Mouse (Mus musculus) spleen, adult 2 months (tissue): Measurements from ENCODE around the gene Osbp2.

Experiments
- CTCF ChIP-seq: fragments of 200-500 bp; IDR thresholded peaks from 2 replicates; pipeline ENCODE4 v1.5.1; 2011; ENCODE audit warnings: mild to moderate bottlenecking, inconsistent platforms; ENCODE audit not compliant: insufficient read depth, insufficient read length, insufficient replicate concordance; ENCODE audit errors: extremely low read depth
- POLR2A ChIP-seq: fragments of 200-500 bp; IDR thresholded peaks from 2 replicates; pipeline ENCODE4 v1.6.1; 2011; ENCODE audit warnings: low read depth, low read length, inconsistent platforms

- no peak for TF ChIP-seq CTCF
- no peak for TF ChIP-seq POLR2A
Observed at GRCm38 (mm10) chr11:3684232-3684631, 179.5 kb downstream of the Osbp2 start.
